Mouse (Mus musculus) NIH3T3 (cell line): ENCODE results near the gene Sh3kbp1.

Experiments used
- DNase-seq: peaks from one replicate; pipeline ENCODE4 v3.0.0-alpha.2; 2012; ENCODE audit warnings: low read depth

Sh3kbp1 gene

GRCm38 (mm10) chrX:159744620-159745019 is 117.5 kb downstream of the Sh3kbp1 start:
- DNase-seq, result peak; percentile 16

DNA sequence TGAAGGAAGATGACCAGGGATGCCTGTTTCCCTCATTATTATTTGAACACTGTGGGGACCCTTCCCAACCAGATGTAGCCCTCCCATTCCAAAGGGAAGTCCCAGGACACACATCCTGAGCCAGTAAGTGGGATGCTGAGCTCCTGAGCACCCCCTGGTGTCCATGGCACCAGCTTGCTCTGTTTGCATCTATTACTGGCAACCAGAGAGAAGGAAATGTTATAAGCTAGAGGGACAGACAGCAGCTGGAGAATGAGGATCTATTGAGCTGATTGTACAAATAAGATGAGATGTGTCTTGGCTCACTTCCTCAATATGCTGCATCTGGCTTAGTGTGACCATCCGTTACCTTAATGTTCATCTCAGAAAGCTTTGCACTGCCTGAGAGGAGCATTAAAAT is 124.8 kb downstream of the Sh3kbp1 start:
- DNase-seq, result peak; percentile 59

GRCm38 (mm10) chrX:159756261-159756660 is 129.2 kb downstream of the Sh3kbp1 start:
- no peak for DNase-seq

GRCm38 (mm10) chrX:159756901-159757821 is 130.1 kb downstream of the Sh3kbp1 start:
- no peak for DNase-seq

- DNase-seq, result no peak
These were observed 130.9 kb downstream of the Sh3kbp1 start for GRCm38 (mm10) chrX:159757854-159758540.

- no peak for DNase-seq
These were observed 136.7 kb downstream of the Sh3kbp1 start for GRCm38 (mm10) chrX:159763801-159764200.

GRCm38 (mm10) chrX:159765850-159766249 is 138.8 kb downstream of the Sh3kbp1 start:
- no peak for DNase-seq

DNA sequence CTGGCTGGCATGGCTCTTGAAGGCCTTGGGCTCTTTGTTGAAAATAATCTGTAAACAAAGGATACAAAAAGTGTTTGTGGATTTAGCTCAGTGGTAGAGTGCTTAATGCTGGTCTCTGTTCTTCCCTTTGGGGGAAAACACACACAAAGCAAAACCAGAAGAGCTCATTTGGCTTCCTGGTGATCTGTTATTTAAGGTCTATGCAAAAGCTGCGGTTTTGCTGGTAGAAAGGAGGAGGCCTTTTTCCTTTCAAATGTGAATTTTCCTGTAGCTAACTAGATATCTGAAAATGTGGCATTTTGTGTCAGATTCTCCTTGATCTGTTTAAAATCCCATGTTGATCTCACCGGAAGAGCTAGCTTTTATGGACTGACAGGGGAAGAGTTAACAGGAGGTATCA is 141.9 kb downstream of the Sh3kbp1 start:
- DNase-seq, result no peak

- DNase-seq, result no peak
These were observed 142.7 kb downstream of the Sh3kbp1 start for GRCm38 (mm10) chrX:159769773-159770172.

DNA sequence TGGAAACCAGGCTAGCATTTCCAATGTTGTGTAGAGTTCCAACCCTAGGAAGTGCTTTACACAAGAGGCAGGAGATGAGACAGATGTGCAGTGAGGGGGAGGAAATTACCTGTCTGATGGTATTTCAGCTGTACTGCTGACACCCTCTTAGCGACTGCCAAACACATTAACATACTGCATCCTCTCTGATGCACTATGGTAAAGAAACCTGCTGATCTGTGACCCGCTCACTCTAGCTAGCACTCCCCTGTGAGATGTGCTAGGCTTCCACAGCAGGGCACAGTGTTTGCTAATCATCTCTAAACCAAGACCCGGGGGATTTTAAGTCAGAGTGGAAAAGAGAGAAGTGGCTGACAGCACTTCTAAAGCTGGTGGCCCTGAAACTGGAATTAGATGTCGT is 145.1 kb downstream of the Sh3kbp1 start:
- no peak for DNase-seq

DNA sequence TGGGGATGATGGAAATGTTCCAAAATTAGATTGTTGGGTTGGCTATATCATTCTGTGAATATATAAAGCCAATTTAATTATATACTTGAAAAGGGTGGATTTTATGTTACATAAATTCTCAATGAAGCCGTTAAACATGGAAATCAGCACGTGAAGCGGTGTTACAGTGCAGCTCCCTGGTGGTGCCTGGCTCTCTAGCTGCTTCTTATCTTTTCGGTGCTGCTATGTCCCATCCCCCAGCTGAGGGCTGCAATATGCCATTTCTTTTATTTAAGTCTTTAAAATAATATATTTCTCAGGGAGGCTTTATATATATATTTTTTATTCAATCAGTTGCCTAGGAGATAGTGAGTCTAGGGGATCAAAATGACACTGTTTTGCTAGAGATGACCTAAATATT is 148.0 kb downstream of the Sh3kbp1 start:
- DNase-seq, result no peak

- no peak for DNase-seq
These were observed 151.7 kb downstream of the Sh3kbp1 start for GRCm38 (mm10) chrX:159778787-159779186.

DNA sequence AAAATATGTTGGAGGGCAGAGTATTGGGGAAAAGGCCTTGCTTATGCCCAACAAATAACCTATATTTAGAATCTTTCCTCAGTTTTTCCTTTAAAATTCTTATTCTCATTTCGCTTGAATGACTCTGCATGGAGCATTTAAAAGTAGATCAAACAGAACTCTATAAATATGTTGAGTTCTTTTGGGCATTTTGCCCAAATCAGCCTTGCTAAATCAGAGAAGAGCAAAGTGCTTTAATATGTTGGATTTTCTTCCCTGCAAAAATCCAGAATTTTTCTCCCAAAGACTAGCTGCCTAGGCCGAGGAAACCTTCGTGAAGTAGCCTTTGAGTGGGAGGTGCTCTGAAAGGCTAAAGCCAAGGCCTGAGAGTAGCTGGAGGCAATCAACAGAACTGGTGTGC is 163.4 kb downstream of the Sh3kbp1 start:
- peak; percentile 61 for DNase-seq

- no peak for DNase-seq
These were observed 168.5 kb downstream of the Sh3kbp1 start for GRCm38 (mm10) chrX:159795603-159796002.

GRCm38 (mm10) chrX:159804371-159804770 is 177.3 kb downstream of the Sh3kbp1 start:
- DNase-seq, result no peak

- peak; percentile 49 for DNase-seq
These were observed 182.4 kb downstream of the Sh3kbp1 start for GRCm38 (mm10) chrX:159809510-159809909.

GRCm38 (mm10) chrX:159810469-159810868 is 183.4 kb downstream of the Sh3kbp1 start:
- DNase-seq, result no peak

DNA sequence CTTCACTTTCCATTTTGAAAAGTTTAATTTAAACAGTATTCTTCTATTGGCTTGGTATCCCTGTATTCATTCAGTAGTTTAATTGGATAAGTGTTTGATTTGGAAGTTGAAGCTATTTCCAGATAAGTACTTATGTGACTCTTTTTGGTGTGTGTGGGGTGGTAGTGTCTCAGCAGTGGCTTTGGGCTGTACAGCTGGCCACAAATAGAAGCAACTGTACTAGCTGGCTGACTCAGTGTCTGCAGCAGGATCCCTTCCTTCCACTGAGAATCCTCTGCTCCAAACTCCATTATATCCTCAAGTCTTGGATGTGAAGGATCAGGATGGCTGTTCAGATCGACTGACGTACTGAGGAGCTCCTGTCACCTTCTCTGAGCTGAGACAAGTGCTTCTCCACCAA is 190.4 kb downstream of the Sh3kbp1 start:
- no peak for DNase-seq

DNA sequence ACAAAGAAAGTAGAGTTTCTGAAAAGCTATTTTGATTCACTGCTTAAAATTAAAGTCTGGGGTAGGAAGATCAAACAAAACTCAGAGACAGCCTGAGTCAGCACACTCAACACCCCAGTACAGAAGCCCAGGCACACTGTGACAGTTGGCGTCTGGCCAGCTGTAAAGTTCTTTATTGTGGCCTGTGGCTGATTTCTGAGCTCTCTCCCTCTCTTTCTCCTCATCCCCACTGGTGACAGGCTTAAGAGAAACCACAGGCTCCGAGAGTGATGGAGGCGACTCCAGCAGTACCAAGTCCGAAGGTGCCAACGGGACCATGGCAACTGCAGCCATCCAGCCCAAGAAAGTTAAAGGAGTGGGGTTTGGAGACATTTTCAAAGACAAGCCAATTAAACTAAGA is 201.1 kb downstream of the Sh3kbp1 start:
- DNase-seq, result no peak

DNA sequence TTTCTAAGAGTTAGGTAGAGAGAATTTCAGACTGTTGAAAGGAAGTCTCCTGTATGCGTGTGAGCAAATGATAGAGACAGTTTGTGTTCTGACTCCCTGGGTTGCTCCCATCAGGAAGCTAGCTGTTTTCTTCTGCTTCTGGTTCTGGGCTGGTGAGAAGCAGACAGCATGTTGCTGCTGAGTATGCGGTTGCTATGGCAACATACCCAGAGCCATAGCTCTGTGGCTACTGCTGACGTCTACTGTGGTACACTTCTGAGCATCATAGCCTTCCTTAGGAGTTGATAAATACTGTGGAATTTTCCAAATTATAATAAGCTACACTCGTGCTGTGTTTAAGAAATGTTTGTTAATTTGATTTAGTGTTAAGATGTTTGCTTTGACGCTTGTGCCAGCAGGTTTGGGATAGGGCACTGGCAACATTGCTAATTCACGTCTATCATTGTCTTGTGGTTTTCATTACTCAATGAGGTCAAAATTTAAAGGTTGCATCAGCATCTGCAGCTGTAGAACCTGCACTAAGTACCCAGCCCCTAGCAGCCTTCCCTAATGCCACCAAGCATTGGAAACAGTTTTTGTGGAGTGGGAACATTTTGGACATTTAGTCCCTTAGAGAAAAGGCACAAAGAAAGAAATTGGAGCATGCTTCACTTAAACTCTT is 202.2 kb downstream of the Sh3kbp1 start:
- peak; percentile 13 for DNase-seq

DNA sequence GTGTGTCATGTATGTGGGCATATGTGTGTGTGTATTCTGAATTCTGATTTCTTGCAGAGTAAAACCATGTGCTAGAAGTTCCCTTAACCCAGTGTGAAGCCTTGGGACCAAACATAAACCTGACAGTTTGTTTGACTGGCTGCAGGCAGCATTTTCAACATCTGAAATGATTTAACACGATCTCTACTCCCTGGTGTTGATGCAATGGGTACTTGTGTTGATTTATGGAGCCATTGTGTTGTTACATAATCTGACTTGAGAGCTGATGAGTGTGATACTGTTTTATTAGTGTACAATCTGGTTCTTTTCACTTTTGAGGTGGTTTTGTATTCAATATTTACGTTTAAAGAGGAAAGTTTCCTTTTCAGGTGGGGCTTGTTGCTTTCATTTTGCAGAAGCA is 204.1 kb downstream of the Sh3kbp1 start:
- peak; percentile 51 for DNase-seq

DNA sequence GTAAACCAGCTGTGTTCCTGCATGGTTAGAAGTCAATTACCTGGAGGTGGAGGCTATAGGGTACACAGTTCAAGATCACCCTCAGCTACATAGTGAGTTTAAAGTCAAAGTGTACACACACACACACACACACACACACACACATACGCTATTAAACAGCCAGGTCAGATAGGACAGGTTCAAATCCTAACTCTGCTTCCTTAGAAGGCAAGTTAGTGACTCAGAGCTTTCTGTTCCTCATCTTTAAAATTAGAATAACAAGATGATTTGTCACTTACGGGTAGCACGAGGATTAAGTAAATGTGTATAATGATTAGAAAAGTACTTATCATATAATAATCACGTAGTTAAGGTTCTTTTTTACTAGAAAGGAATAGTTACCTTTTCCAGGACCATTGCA is 208.2 kb downstream of the Sh3kbp1 start:
- no peak for DNase-seq

GRCm38 (mm10) chrX:159837379-159837778 is 210.3 kb downstream of the Sh3kbp1 start:
- peak; percentile 56 for DNase-seq
